Mouse (Mus musculus) frontal cortex, postnatal 25 days (tissue): Measurements from ENCODE around the gene N4bp2l1.

Experiments used
- DNase-seq, 2 experiments: peaks; one replicate each; pipeline ENCODE4 v3.0.0; 2022; ENCODE audit warnings: low spot score in 2 of 2

Gene N4bp2l1

DNA sequence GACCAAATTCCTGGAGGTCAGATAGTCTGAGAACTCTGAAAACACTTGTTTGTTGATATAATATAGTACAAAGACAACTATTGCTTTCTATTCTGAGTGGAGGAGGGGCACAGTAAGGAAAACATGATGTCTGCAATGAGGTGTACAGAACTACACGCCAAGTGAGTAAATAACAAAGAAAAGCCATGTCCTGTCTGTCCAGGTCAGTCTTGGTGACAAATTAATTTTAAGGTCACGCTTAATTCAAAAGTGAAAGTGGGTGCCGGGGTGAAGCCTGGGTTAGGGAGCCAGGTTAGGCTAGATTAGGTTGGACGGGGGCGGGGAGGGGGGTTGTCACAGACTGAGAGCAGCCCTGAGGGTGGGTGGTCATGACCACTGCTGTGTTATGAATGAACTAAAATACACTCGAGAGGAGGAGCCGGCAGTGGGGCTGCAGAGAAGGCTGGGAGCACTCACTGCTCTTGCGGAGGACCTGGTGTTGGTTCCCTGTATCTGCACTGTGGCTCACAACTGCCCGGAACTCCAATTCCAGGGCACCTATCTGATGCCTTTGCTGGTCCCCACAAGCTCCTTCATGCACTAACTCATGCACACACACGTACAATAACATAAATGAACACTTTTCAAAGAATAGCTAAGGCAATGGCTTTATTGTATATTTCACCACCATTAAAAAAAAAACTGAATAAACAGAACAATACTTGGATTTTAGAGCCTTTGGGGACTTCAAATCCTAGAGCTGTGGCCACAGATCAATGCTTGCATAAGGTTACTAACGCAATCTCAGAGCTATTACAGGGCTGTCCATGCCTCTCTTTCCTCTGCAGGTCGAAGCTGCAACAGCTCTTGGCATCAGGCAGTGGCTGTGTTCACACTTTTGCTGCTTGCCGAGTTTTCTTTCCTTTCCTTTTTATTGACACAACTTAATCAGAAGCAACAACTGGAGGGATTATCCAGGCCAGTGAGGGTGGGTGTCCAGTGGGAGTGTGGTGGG is 2.6 kb upstream of the N4bp2l1 start:
- no peak for DNase-seq

DNA sequence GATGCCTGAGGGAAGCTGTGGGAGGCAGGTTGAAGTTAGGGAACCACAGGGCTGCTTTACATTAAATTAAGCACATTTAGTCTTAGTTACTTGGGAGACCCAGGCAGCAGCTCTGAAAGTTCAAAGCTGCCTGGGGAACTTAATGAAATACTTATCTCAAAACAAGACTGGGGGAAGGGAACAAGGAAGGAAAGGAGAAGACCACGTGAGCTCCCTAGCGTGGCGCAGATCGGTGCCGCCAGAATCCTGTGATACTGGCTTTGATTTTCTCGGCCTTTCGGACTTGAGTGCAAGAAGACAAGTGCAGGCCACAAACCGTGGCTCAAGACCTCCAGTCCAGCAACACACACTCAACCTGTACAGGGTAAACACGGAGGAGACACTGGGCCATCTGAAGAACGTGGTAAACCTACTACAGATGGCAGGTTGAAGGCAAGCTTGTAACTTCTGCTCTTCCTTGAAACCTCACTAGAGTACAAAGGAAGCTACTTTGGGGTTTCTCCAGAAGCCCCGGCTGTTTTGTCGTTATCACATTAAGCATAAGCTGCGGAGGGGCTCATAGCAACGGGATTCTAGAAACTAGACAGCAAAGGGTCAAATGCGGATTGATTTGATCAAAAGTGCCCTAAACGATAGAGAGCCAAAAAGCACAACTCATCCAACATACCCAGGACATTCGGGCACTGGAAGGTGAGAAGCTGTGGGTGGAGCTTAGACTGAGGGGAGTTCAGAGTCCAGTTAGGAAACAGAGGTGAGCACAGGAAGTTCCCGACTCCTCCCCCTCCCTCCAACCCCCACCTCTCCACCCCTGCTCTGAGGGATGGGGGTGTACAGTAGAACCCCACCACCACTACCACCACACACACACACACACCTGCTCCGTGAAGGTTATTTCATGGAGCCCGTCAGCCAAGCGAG is 1.5 kb upstream of the N4bp2l1 start:
- no peak for DNase-seq

DNA sequence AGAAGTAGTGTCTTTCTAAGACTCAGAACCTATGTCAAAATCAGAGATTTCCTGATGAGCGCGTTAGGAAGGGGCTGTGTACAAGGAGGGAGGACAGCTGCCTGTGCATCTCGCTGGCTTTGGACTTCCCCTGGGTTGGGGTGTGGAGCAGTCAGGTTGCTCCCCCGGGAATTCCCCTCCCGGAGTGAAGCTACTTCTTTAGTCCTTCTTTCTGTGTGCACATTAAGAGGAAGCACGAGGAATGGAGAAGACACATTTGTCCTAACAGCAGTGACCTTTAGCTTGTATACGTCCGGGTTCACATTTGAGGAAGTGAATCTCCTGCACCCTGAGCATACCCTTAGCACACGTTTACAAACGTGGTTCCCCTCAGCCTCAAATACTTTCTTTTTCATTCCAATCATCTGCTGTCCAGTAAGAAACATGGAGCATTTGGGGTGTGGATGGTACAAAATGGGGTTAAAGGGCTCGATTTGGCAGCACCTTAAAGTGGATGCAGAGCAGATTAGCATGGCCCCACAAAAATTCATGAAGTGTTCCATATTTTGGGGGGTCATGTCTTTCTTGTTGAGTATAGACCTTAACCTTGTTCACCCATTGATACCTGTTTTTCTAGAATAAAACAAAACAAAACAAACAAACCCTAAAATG is 1.5 kb downstream of the N4bp2l1 start:
- no peak for DNase-seq

DNA sequence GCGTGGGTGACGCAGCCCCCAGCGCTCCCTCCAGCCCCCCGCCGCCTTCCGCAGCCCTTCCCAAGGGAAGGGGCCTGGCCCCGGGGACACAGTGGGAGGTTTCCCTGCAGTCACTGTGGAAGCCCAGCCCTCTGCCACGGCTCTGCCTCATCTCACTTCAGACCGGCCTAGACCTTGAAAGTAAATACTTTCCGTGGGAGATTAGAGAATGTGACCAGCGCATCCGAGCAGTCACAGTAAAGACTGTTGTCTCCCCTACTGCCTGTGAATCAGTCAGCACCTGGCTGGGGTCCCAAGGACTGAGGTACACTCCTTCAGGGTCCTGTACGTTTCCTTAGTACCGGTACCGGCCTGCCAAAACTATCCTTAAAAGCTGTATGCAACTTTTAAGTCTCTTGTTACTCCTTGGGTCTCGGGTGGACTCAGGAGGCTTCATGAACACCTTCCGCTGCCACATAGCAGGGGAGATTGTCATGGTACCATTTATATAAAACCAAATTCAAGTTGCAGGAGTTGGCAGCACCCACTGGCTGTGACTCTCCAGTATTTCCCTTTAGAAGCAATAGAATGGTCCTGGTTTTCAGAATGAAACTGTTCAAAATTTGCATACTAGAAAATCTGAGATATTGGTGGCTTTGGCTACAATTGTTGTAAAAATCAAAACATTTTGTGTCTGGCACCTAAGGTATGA is 2.2 kb downstream of the N4bp2l1 start:
- DNase-seq, result peak in 1 of 2 experiments; percentile 31

DNA sequence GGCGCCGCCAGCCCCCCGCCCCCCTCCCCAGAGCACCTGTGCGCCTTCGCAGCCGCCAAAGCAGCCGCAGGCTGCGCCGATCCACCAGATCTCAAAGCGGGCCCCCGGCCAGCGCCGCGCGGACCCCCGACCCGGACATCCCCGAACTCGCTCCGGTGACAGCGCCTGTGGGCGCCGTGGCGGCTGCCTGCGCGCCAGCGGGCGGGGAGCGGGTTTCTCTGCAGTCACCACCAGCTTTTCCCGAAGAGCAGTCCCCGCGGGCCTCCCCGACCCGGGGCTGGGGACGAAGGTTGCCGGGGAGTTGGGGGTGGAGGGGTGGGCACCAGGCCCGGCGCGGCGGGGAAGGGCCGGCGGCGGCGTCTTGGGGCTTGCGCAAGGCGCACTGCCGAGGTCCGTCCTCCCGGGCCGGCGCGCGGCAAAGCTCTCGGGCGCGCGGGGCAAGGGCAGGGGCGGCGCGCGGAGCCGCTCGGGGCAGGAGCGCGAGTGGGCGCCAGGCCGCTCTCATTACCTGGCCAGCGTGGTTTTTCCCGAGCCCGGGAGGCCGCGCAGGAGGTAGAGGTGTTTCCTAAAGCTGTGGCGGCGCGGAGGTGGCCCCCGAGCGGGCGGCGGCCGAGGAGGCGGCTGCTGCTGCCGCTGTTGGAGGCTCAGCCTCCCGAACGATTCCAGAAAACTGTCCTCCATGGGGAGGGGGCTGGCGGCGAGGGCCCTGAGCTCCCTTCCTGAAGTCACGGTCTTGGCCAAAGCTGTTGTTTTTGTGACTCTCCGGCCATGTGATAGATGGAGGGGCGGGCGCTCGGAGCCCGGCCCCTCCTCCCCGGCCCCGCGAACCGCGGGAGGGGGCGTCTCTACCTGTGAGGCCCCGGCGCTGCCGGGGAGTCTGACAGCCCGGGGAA is 3.0 kb downstream of the N4bp2l1 start:
- DNase-seq, result peak; percentile 38 to 44

DNA sequence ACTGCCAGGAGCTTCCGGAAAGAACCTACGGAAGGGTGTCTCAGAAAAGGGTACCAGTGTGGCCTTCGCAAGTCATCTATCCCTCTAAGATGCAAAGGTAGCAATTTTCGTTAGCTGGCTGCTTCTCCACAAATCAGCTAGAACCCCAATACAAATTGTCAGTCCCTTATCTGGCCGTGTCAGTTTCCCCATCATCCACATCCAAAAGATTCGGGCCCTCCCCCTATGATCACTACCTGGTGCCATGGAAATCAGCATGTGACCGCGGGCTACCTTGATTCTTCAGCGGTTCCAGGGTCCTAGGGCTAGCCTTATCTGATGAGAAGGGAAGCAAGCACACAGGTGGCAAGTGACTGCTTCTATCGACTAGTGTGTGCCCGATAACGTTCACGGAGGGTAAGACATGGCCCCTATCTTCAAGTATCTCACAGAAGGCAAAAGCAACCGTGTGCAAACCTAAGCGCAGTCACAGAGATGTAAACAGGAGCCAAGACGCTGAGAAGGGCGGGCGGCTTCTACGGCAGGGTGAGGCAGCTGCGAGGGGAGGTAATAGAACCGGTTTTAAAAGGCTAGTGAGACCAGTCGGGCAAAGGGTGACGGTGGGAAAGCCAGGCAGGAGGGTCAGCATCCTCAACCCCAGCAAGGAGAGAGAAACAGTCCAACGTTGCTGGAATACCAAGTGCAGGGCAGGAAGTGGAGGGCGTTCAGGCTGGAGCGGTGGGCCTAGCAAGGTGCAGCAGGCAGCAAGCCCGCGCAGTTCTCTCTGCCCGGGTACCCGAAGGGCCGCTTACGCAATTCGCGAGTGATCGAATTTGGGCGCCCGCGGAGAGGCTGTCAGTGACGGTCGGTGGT is 3.9 kb downstream of the N4bp2l1 start:
- DNase-seq, result peak in 1 of 2 experiments; percentile 41

DNA sequence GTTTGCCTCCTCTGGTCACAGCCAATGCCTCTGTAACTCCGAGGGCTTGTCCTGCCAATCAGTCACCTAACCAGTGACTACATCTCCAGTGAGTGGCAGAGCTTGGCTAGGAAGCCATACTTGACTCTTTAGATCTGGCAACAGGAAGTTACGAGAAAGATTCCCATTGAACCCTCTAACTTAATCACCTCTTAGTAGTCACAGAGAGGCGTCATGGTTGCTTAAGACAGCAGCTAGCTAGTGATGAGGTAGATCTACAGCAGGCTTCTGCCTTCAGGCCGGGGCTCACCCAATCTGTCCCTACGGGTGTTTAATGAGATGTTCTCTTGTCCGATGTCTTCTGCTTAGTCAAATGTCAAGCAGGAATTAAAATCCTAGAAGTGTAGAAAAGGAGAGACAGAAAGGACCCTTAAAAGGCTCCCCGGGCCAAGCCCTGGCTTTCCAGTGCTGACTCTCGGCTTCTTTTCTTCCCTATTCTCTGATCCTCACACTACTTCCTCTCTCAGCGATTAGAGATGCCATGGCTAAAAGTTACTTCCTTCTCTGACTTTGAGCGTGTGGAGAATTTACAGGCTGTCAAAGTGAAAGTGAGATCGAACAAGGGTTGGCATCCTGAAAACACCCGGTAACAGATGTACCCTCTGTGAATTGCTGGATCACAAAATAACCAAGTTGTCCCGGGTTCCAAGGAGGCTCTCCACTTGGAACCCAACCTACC is 4.6 kb downstream of the N4bp2l1 start:
- DNase-seq, result no peak

DNA sequence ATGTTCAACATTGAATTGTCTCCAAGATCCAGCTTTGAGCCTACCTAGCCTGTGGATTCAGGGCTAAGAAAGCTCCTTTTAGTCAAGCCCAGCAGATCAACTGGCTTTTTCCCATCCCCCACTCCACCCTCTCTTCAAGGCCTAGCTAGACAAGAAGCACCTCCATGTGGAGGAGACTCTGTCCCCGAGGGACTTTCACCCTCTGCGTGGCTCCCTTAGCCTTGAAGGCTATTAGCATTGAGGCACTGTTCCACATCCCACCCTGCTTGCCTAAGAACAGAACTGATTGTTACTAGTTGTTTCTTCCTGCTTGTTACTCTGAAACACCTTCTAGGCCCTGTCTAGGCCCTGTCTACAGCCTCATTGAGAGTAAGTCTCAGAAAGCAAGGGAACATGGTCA is 7.0 kb downstream of the N4bp2l1 start:
- DNase-seq, result no peak

DNA sequence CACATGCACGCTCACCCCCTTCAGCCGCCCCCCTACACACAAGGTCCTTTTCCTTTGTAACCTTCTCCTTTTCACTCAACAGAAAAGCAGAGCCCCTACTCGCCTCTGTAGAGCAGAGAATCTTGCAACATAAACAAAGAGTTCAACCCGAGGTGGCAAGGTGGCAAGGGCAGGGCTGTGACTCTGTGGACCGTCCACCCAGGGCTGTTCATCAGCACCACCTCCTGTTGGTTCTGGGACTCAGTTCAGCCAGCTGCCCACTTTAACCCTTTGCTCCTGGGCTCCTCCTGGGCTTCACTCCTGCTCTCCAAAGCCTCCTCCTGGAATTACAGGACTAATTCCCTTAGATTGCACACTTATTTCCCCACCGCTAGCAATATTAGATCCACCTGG is 12.7 kb downstream of the N4bp2l1 start:
- no peak for DNase-seq

DNA sequence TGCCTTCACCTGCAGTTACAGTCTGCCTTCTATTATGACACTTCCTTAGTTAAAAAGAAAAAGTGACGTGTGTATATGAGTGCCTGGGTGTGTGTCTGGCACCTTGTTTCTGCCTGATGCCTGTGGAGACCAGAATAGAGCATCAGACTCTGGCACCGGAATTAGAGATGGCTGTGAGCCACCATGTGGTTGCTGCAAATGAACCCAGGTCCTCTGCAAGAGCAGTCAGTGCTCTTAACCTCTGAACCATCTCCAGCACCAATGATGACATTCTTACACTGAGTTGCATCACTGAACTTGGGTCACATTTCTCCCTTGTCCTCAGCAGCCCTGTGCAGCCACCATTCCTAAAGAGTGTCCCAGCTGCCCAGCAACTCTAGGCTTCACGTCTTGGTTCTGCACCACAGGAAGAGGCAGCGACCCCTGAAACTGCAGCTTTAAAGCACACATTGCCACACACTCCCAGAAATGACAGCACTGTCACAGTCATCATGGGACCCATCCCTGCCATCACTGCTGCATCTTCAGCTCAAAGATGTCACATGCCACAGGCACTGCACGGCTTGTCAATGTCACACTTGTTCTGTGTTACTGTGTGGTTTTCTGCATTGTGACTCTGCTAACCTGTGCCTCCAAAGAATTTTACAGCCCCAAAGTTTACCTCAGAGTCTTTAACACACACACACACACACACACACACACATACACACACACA is 13.2 kb downstream of the N4bp2l1 start:
- no peak for DNase-seq

DNA sequence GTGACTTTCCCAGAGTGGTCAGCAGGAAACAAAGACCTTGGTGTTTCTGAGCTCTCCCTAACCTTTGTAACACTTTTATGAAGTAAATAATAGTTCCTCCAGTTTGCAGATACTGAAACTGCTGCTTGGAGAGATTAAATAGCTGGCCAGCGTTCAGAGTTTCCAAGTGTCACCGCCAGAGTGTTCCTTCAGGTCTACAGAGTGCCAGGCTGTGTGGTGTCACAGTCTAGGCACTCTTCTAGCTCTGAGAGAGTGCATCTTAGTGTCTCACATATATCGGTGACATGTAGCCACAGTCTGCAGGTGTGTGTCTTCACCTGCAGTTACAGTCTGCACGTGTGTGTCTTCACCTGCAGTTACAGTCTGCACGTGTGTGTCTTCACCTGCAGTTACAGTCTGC is 13.8 kb downstream of the N4bp2l1 start:
- no peak for DNase-seq

DNA sequence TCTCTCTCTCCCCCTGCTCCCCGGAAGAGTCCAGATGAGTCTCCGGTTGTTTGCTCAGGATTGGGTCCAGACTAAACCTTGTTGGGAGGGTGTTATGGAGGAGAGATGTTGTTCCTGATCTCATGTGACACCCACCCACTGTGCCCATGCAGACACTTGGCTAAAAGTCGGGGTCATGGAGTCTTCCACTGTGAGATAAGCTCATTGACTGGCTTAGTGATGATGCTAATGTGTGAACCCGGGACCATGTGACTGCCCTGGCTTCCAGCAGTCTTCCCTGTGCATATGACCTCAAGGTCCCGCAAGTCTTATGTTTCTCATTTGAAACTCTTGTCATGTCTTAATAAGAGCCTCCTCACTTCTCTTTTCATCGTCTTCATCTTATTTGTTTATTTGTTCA is 15.8 kb downstream of the N4bp2l1 start:
- no peak for DNase-seq

DNA sequence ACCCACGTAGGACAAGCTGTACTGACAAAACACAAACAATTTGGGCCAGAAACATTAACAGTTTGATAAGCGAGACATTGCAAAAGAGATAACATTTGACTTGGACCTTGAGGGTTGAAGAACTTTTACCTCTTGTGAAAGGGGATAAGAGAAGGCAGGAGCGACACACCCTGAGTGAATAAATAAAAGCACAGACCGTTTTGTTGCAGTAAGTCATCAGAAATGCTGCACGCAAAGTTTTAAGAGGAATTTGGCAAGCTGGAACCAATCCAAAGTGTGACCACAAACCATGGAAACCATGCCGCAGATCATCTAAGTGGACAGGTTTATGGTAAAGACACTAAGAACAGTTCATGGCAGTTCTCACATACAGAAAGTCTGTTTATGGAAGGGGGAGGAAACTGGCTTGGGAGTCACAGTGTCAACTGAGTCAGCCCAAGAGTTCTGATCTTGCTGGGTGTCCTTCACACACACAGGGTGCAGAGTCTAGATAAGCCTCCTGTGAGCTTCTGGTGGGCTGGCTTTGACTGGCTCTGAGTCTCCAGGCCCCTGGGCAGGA is 18.3 kb downstream of the N4bp2l1 start:
- no peak for DNase-seq

DNA sequence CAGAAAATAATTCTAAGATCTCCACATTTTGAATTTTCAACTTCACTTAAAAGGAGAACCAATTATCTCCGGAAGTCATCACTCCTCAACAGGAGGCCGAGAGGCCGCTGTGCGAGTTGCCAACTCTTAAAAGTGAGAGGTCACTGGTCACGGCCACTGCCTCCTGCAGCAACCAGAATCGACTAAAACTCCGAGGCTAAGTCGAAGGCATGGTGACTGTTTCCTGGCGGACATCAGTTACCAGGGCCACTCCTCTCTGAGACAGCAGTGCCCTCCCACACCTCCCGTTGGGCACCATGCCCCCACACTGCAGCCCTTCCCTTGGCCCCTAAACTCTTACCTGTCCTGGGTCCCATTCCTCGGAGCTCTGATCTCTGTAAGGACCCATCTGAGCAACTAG is 20.2 kb downstream of the N4bp2l1 start:
- no peak for DNase-seq

DNA sequence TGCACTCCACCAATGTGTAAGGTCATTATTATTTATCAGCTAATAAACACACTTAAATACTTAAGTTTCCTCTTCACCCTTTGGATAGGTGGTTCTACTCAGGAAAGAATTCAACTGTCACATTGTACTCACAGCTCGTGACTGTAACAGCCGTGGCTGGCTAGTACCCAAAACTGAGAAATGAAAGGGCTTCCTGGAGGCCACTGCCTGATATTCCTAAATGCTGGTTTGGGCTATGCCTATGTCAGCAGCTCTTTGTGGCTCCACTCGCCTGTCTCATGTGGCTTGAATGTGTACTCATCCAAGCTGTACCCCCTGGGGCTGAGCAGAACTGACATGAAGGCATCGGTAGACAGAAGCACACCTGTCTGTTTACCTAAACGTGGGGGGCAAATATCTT is 22.1 kb downstream of the N4bp2l1 start:
- DNase-seq, result no peak

DNA sequence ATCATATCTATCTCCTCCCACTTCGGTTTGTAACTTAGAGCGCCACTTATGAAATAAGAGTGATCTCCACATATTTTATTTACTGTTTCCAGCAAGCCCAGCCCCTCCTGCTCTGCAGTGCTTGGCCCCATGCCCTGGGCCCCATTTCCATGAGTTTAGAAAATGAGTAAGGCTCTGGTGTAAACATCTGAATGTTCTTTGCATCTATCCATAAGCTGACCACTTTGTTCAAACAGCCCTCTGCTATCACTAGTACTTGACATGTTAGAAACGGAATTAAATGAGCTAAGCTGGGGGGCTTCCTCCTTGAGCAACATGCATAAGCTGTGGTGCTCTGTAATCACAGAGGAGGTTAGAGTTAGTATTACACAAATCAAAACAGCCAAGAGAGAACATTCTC is 22.6 kb downstream of the N4bp2l1 start:
- no peak for DNase-seq

DNA sequence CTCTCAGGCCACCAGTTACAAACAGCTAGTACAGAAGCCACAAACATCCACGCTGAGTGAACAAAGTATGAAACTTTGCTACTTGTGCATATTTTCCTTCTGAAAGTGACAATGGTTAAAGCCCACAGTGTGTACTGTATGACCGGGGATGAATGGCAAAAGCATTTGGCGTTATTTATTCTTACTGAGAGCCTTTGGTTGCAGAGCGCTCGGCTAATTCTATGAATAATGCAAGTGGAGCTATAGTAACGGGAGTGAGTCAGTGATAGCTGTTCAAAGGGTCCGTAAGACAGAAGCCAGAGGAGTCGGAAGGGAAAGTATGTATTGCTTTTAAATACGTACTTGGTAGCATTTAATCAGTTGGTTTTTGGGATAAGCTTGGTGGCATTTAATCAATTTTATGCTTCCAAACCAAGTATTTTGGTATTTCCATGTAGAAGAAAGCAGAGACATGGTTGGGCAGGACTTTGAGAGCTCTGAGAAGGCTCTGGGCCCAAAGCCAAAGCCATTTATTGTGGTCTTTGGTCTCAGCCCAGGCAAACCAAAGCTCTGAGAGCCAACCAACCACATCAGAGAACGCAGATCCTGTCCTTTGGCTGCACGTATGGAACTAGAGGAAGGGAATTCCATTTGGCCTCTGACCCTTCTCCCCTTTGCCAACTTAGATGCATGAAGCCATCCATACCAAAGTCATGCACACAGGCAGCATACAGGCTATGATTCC is 26.3 kb downstream of the N4bp2l1 start:
- no peak for DNase-seq
